Mouse (Mus musculus) heart, adult 2 months (tissue): ENCODE data around the gene Gtf3c1.

Experiments used
- CTCF ChIP-seq: fragments of 200-600 bp; IDR thresholded peaks from 2 replicates; pipeline ENCODE4 v1.8.1; 2022; ENCODE audit warnings: antibody characterized with exemption, mild to moderate bottlenecking, moderate library complexity
- POLR2A ChIP-seq: fragments of 200-500 bp; IDR thresholded peaks from 2 replicates; pipeline ENCODE4 v1.6.1; 2011; ENCODE audit warnings: mild to moderate bottlenecking, low read depth, low read length, control low read depth; ENCODE audit not compliant: insufficient read depth

DNA sequence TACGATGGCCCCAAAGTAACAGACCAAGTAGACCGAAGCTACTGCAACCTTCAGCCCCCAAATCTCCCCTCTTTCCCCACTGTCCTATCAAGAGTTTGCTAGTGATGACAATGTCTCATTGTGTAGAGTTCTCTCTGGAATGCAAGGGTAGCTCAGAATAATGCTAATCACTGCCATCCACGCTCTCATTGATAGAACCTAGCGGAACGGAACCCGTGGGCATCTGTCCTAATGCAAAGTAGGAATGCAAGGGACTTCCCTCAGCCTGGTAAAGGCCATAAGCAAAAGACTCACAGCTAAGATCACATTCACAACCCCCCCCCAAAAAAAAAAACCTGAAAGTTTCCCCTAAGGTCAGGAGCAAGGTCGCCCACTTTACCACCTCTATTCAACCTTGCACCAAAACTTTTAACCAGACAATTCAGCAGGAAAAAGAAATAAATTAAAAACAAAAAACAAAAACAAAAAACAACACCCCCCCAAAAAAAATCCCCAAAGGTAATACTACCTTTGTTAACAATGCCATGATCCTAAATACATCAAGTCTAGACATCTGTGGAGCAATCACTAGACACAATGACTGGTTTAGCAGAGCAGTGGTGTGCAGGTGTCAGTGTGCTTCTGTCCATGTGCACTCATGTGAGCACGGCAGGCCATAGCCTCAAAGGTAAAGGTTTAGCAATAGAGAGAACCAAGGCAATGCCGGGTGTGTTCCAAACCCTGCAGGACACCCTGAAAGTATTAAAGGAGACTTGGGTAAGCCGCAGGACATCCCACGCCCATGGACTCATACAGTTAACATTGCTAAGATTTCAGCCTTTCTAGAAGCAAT is 109.8 kb downstream of the Gtf3c1 start:
- TF ChIP-seq POLR2A: no peak
- no peak for TF ChIP-seq CTCF
